Mouse (Mus musculus) bone marrow, adult 2 months (tissue): ENCODE results near the gene Iqca.

Experiments used
- CTCF ChIP-seq: fragments of 200-500 bp; IDR thresholded peaks from 2 replicates; pipeline ENCODE4 v1.5.1; 2011; ENCODE audit warnings: low read length, control low read depth; ENCODE audit not compliant: control insufficient read depth, insufficient read depth
- POLR2A ChIP-seq: fragments of 200-500 bp; IDR thresholded peaks from 2 replicates; pipeline ENCODE4 v1.6.1; 2011; ENCODE audit warnings: low read depth, mild to moderate bottlenecking, control low read depth, low read length, borderline replicate concordance; ENCODE audit not compliant: control insufficient read depth

DNA sequence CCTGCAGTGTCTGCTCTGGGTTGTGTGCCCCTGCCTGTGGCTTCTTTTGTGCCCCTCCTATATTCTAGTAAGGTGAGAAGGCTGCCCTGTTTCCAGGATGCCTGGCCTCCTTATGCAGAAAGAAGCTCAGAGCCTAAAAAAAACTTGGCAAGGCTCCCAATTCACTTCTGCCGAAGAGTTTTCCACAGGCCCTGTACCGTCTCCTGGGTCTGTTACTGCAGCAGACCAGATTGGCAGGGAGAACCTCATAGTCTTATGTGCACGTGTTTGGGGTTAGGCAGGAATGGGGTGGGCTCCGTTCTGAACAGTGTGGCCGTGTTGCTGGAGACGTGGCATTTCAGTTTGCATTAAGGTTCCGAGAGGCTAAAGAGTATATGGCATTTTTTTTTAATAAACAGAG, 23.0 kb upstream of the Iqca start:
- TF ChIP-seq CTCF (no peak), POLR2A (no peak)
